Mouse (Mus musculus) midbrain, postnatal 0 days (tissue): ENCODE measurements around the gene Apon. TPM values are rescaled to one million over a fixed set of nuclear protein-coding genes. Genes with fewer than 3 reads are reported as not detected.
"Not testable (repeated sequence)": the region's sequence is repeated elsewhere in the genome, so short reads cannot be mapped to it uniquely, and the experiment has no call there.

Experiments used
- ATAC-seq: fragments of 200-750 bp; cut with Nextera tagmentation; 2 replicates; pipeline ENCODE4 v1.8.0; 2017; ENCODE audit warnings: moderate number of reproducible peaks, mild to moderate bottlenecking, moderate TSS enrichment, moderate library complexity; ENCODE audit not compliant: low FRiP score
- DNase-seq: peaks from one replicate; pipeline ENCODE4 v3.0.0-alpha.2; 2015; ENCODE audit warnings: low spot score
- H3K27ac ChIP-seq: fragments of 300-500 bp; sonication (generic); 2 replicates; pipeline ENCODE4 v1.5.1; 2014; ENCODE audit warnings: low read depth, mild to moderate bottlenecking, low read length, mixed read lengths
- H3K27me3 ChIP-seq: fragments of 300-500 bp; sonication (generic); 2 replicates; pipeline ENCODE4 v1.6.1; 2014; ENCODE audit warnings: low read length, control low read depth, mixed read lengths; ENCODE audit not compliant: insufficient read depth
- H3K36me3 ChIP-seq: fragments of 300-500 bp; sonication (generic); 2 replicates; pipeline ENCODE4 v1.6.1; 2014; ENCODE audit warnings: low read length, control low read depth, mixed read lengths; ENCODE audit not compliant: insufficient read depth
- H3K4me1 ChIP-seq: fragments of 300-500 bp; sonication (generic); 2 replicates; pipeline ENCODE4 v1.6.1; 2014; ENCODE audit warnings: mild to moderate bottlenecking, control low read depth, antibody characterized with exemption, low read length, mixed read lengths; ENCODE audit not compliant: insufficient read depth
- H3K4me2 ChIP-seq: fragments of 300-500 bp; sonication (generic); 2 replicates; pipeline ENCODE4 v1.6.1; 2014; ENCODE audit warnings: low read depth, mild to moderate bottlenecking, low read length, mixed read lengths; ENCODE audit not compliant: poor library complexity, severe bottlenecking
- H3K4me3 ChIP-seq: fragments of 300-500 bp; sonication (generic); 2 replicates; pipeline ENCODE4 v1.5.1; 2014; ENCODE audit warnings: low read depth, mild to moderate bottlenecking, low read length, moderate library complexity
- H3K9ac ChIP-seq: fragments of 300-500 bp; sonication (generic); replicated peaks from 2 replicates; pipeline ENCODE4 v1.6.1; 2014; ENCODE audit warnings: mild to moderate bottlenecking, low read length, moderate library complexity, mixed read lengths; ENCODE audit not compliant: poor library complexity, severe bottlenecking
- H3K9me3 ChIP-seq: fragments of 300-500 bp; sonication (generic); 2 replicates; pipeline ENCODE4 v1.6.1; 2016; ENCODE audit warnings: low read length, control low read depth
- CTCF ChIP-seq: IDR thresholded peaks from 2 replicates; pipeline ENCODE4 v1.5.1; 2016; ENCODE audit warnings: antibody characterized with exemption, mild to moderate bottlenecking
- WGBS: fragments of 180-500 bp; shearing (Covaris S2); extraction: QIAGEN DNeasy Blood & Tissue Kit; methylation state at CpG from one replicate; pipeline ENCODE4 v1.1.7; 2014; 5-methylcytosine and 5-hydroxymethylcytosine counted together
- polyA plus RNA-seq: library from polyadenylated mRNA; unstranded; fragments of >200 nt; fragmentation: Nextera tagmentation; extraction: Ambion mirVana; gene quantifications from 2 replicates; pipeline ENCODE4 v1.2.1, GENCODE M21; 2015
- total RNA-seq: library from RNA; depleted of rRNA; stranded (reverse); fragments of >200 nt; gene quantifications from 2 replicates; pipeline ENCODE4 v1.2.3, GENCODE M21; 2014

Apon gene
- total and polyA plus RNA-seq, 2 experiments from 2014 or later = not detected

GRCm38 (mm10) chr10:128282886-128283450 lies 29.1 kb downstream of the Apon start:
- ATAC-seq (no peak), DNase-seq (no peak)
- Histone ChIP-seq H3K9me3 (no peaks in the 10 kb centered on the region), H3K4me1 (no peaks in the 10 kb centered on the region), H3K27me3 (no peaks in the 10 kb centered on the region), H3K9ac (no peak overlapping the region), H3K4me2 (no peak overlapping the region), H3K4me3 (no peak overlapping the region), H3K27ac (no peak overlapping the region), H3K36me3 (peaks cover 45% of the 10 kb centered on the region)
- WGBS = 84% methylated on average over 20 of the region's 20 CpGs
- TF ChIP-seq CTCF = no peak

DNA sequence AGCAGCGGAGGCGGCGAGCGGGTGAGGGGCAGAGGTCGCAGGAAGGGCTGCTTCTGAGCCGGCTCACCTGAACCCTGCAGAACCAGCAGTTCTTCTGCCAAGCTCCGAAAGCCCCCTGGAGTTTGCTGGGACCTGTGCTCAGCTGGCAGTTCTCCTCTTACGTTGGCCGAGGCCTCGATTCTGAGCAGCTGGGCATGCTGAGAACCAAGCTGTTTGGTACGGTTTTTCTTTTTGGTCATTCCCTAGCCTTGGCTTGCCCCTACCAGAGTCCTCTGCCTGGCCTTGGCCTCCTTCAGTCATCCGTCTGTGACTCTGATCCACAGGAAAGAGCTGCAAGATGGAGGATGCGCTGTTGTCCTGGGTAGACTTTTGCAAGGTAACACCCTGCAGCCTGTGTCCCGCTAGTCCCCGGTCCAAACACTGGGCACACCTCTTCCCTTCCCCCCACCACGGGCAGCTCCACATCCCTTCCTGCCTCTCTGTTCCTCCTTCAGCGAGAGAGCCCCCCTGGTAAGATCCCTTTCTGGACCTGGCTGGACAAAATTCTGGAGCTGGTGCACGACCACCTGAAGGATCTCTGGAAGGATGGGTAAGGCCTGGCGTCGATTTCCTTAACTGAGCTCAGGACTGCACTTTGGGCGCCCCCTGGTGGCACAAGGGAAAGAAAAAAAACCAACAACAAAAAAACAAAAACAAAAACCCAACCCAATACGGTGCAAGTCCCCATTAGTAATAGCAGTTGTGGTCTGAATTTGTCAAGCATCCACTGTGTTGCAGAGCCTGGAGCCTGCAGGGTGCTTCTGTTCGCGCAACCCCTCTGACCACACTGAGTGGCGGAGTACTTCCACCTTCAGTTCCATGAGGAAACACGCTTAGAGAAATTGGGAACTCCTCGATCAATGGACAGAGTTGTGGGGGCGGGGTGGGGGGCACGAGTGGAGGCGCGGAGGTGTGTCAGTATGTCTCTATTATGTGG lies 30.0 kb downstream of the Apon start:
- DNase-seq (peak; percentile 86), ATAC-seq (peak; percentile 56)
- Histone ChIP-seq H3K4me2 (no peak overlapping the region), H3K4me3 (no peak overlapping the region), H3K27ac (no peak overlapping the region), H3K36me3 (peaks cover 45% of the 10 kb centered on the region), H3K4me1 (no peaks in the 10 kb centered on the region), H3K27me3 (no peaks in the 10 kb centered on the region), H3K9ac (no peak overlapping the region), H3K9me3 (no peaks in the 10 kb centered on the region)
- TF ChIP-seq CTCF = peak; percentile 85
- WGBS = 63% methylated on average over 31 of the region's 31 CpGs

- peaks cover 30% of the 10 kb centered on the region for H3K36me3 ChIP-seq
- H3K4me2 ChIP-seq, H3K9me3 ChIP-seq, ATAC-seq, H3K9ac ChIP-seq, H3K4me1 ChIP-seq, H3K27me3 ChIP-seq, H3K27ac ChIP-seq, DNase-seq, H3K4me3 ChIP-seq: not testable (repeated sequence)
- WGBS = 78% methylated on average over 1 of the region's 1 CpGs
These were observed 36.7 kb downstream of the Apon start for GRCm38 (mm10) chr10:128290594-128290993.

GRCm38 (mm10) chr10:128296370-128297090 lies 42.6 kb downstream of the Apon start:
- DNase-seq = peak; percentile 28

DNA sequence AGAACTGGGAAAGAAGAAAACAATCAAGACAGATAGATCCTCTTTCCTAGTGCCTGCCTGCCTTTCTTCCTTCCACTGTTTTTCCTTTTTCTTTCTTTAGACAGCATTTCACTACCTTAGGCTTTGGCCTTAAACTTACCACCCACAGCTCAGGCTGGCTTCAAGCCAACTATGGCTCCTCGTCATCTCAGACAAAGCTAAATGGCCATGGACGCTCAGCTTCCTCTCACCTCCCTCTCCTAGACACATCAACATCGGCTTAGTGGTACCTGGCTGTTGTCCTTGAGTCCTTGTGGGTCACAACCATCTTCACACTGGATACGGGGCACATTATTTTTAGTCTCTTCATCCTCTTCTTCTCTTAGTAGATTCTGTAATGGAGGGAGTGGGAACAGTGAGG lies 43.3 kb downstream of the Apon start:
- 71% methylated on average over 4 of the region's 4 CpGs for WGBS
- no peaks in the 10 kb centered on the region for H3K4me1 ChIP-seq
- no peaks in the 10 kb centered on the region for H3K27me3 ChIP-seq
- H3K27ac ChIP-seq = no peak overlapping the region
- DNase-seq (peak; percentile 10), ATAC-seq (no peak)
- no peak overlapping the region for H3K4me3 ChIP-seq
- H3K9me3 ChIP-seq = no peaks in the 10 kb centered on the region
- no peak overlapping the region for H3K9ac ChIP-seq
- no peak for TF ChIP-seq CTCF
- H3K4me2 ChIP-seq = no peak overlapping the region
- peaks cover 7% of the 10 kb centered on the region for H3K36me3 ChIP-seq

More at GRCm38 (mm10) chr10:128296370-128297090, 42.6 kb downstream of the Apon start:
- Histone ChIP-seq H3K36me3 (peaks cover 12% of the 10 kb centered on the region), H3K27me3 (no peaks in the 10 kb centered on the region), H3K9ac (no peak overlapping the region), H3K4me1 (no peaks in the 10 kb centered on the region), H3K27ac (no peak overlapping the region), H3K9me3 (no peaks in the 10 kb centered on the region), H3K4me3 (no peak overlapping the region), H3K4me2 (no peak overlapping the region)
- TF ChIP-seq CTCF = no peak
- 67% methylated on average over 13 of the region's 13 CpGs for WGBS
- no peak for ATAC-seq
